Mouse (Mus musculus): ENCODE measurements around the gene Wipi1.
"Not testable (repeated sequence)": the region's sequence is repeated elsewhere in the genome, so short reads cannot be mapped to it uniquely, and the experiment has no call there.

Gene Wipi1

DNA sequence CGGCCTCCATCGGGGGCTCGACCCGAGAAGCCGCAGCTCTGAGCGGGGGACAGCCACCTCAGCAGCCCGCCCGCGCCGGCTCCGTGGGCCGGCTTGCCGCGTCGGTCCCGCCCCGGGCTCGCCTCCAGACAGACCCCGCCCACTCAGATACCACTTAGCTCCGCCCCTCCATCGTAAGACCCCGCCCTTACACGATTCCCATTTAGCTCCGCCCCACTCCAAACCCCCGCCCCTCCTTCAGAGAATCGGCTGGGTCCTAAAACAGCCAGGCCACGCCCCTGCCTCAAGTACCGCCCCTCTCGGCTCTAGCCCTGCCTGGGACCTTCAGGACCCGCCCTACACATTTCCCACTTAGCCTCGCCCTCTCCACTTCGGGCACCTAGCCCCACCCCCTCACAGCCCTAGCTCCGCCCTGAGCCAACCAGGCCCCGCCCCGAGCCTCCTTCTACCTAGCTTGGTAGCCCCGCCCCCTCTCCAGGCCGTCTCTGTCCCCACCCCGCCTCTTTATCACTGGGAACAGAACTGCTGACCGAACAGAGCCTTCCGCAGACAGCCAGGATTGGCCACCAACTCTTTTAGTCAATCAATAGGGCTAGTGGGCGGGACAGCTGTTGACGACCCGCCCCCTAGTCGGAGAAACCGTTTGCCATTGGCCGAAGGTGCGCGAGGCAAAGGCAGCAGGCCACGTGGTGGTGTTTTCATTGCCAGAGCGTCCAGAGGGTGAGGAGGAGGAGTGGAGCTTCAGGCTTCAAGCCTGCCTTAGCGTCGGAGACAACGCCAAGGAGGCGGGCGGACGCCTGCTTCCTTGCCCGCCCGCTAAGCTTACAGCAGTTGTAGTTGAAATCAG lies at the start of gene Wipi1:
Wipi1 (minus strand) TSS at position 665 of the 847 bp plus-strand sequence.
- peak; percentile 98 for DNase-seq

DNA sequence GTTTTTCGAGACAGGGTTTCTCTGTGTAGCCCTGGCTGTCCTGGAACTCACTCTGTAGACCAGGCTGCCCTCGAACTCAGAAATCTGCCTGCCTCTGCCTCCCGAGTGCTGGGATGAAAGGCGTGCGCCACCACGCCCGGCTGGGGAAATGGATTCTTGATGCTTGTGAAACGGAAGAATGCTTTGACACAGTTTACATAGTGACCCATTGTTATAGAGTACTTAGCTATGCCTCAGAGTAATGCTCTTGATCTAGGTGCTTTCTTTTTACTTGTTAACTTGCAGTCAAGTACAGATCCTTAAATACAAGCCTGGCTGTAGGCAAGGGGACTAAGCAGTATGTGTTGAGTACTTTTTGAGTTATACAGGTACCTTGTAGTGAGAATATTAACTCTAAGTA lies 48.8 kb upstream of the Wipi1 start:
- DNase-seq = not testable (repeated sequence)

DNA sequence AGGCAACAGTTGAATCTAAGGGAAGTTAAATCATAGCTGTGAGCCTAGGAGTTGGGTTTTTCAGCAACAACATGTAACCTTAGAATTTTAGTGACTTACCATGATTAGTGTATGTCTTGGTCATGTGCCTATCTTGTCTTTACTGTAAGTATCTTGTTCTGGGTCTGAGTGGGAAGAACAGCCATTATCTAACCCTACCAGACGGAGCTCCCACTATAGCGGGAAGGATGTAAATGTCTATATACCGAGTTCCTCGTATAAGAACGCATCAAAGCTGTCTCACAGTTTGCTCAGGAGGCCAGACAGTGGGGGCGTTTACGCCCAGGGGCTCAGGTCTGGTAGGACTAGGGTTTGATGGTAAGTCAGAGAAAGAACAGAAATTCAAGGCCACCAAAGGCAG lies 44.5 kb upstream of the Wipi1 start:
- no peak for DNase-seq

DNA sequence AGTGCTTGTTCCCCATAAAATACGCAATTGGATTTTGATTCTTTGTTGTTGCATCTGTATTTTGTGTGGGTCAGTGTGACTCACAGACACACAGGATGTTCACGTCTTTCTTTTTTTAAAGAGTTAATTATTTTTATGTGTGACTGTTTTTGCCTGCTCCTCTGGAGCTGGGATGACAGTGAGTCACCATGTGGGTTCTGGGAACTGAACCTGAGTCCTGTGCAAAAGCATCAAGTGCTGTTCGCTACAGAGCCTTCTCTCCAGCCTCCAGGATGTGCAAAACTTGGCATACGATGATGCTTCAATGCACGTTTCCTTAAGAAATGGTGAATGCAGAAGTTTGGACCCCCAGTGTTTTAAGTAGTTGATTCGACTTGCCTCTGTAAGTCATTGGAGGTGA lies 42.8 kb upstream of the Wipi1 start:
- DNase-seq = no peak

DNA sequence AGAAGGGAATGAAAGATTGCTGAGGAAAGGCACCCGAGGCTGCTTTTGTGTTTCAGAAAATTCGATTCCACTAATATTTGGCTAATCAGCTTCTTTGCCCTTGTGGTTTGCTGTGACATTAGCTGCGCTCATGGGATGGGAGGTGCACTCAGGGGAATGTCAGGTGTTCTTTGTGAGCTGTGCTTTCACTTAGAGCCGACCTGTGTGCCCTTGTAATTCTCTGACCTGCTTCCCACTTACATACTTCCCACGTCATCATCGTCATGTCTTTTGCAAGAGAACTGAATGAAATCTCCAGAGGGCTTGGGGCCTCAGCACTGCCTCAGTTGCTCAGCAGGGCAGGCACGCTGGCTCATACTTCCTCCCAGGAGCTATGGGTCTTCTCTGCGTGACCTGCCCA lies 41.4 kb upstream of the Wipi1 start:
- no peak for DNase-seq

DNA sequence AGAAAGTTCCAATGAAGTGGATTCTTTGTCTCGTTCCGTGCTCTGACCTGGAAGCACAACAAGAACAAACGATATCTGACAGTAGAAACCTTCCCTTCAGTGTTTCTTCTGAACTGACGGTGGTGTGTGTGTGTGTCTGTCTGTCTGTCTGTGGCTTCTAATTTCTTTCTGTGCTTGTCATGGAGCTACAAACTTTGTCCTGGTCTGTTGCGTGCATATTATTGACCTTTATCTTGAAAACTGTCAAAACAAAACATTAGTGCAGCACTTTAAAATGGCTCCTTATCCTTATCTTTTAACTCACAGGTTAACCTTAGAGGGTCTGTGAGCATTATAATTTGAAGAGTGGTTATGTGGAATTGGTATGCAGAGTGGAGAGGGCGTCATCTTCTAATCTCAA lies 40.7 kb upstream of the Wipi1 start:
- DNase-seq = no peak

DNA sequence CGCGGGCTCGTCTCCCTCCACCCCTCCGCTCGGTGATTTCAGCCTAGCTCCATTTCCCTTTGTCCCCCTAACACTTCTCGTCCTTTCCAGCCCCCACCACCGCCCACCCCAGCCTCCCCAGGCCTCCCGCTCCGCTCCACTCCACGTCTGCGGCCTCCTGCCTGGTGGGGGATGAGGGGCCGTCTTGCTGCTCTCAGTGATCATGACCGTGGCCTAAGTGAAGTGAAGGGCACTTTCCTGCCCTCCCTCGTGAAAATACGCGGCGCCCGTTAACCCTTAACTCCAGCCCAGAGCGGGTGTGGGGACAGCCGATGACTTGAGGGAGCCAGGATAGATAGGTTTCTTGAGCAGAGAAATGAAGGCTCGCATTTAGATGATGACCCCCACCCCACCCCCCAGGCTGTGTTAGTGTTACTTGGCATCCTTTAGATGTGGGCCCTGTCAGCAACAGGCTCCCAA lies 39.8 kb upstream of the Wipi1 start:
- DNase-seq = peak; percentile 37

DNA sequence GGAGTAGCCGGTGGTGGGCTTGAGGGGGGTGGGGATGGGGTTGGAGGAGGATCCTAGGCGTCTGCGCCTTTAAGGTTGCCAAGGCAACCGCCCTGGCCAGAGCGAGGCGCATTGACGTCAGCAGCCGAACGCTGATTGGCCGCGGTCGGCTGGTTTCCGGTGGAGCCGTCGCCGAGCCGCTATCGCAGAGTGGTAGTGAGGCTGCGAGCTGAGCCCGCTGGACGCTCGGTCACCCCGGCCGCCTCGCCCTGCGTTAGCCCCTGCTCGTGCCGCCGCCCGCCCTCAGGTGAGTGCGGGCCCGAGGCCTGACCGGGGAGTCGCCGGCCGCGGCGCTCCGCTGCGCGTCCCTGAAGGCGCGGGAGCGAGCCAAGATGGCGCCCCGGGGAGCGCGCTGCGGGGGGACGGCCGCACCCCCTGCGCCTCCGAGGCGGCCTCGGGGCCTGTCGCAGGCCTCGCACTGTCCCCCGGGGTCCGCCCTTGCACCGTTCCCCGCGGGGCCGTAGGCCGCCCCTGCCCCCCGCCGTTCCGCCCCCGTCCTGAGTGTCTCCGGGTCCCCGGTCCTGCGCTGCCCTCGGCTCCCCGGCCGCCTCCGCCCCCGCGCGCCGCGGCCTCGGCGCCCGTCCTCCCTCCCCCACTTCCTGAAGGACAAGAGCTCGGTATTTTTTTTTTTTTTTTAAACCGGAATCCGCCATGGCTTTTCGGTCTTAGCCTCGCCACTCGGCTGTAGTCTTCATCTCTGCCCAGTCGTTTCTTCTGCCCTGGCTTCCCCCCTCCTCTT lies 39.2 kb upstream of the Wipi1 start:
- DNase-seq = peak; percentile 92

DNA sequence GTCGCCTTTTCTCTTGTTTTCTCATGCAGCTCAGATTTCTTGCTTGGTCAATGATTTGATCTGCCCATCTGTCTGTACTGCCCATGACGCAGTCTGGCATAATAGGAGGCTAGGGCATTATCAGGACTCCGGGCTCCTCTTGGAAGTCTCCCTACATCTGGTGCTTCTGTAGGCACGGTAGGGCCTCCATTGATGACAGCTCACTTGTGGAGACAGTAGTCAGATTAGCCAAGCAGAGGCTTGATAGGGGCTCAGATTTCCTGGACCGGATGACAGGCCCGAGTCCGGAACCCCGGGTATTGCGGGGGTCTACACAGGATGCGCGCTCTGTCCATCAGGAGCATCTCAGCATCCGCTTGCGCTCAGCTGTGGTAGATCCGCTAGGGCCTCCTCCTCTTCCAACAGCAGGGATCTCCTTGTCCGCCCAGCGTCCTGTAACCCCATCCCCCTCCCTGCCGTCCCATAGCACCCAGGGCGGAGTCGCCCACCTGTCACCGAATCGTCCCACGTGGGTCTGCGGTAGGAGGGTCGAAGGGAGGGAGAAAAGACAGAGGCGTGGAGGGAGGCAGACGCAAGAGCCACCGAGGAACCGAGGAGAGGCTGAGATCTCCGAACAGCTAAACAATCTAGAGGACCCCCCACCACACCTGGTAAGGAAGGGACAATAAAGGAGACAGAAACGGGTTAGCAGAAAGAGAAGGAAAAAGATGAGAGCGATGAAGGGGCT lies 38.4 kb upstream of the Wipi1 start:
- DNase-seq = peak; percentile 90

DNA sequence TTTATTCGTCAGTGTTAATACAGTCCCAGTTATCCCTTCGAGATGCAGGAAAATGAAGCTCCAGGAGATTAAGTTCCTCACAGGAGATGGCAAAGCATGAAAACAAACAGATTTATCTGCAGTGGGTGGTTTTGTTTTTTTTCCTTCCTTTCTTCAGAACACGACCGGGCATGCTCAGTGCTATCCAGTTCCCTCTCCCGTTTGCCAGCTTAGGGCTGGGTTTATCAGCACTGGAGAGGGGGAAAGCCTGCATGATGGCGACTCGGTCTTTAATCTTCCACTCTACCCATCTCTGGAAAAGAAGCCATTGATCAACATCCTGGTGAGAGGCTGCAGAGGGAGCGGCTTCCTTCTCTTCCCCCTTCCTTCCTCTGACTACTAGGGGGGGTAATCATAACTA lies 37.4 kb upstream of the Wipi1 start, which contains the start of gene Prkar1a:
Prkar1a (plus strand) TSS at position 200 of the 400 bp plus-strand sequence.
- DNase-seq = peak; percentile 42

DNA sequence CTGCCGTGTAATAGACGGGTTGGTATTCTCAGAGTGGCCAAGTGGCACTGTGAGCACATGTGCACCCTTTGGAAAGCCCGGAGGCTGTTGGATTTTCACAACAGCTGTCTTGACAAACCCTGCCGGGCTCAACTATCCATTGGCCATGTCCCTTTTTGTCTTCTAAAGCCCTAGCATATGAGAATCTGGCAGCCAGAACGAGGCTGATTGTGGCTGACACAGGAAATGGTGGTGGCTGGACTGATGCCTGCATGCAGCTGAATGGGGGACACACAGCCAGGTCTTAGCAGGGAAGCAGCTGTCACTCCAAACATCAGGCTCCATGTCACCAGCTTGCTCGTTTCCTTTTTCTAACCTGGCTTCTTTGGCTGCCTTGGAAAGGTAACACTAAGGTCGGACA lies 36.7 kb upstream of the Wipi1 start:
- peak; percentile 30 for DNase-seq

DNA sequence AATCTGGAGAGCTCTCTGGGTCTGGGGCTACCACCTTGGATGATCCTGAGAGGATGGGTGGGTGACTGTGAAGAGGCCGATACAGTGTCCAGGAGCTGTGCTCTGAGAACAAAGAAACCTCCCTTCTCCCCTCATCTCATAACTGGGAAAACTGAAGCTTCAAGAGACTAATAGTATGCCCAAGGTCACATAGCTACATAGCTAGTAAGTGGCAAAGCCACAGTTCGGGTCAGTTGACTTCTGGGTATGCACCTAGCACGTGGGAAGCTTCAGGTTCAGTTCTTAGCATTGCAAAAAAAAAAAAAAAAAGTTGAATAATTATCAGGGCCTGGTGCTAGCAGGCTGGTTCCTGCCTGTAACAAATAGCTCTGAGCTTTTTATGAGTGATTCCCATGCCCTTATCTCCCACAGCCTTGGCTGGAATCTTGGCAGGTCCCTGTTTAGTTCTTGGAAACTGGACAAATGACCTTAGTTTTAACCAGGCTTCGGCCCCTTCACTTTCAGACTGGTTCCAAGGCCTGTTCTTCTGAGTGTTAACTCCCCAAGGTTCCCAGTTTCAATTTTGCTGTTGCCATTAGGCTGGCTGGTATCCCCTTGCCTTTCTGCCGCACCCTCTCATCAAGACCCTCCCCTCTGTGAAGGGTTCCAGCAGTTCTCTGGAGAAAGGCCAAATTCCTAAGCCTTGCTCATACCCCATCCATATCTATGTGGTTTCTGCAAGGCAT lies 29.9 kb upstream of the Wipi1 start:
- no peak for DNase-seq

DNA sequence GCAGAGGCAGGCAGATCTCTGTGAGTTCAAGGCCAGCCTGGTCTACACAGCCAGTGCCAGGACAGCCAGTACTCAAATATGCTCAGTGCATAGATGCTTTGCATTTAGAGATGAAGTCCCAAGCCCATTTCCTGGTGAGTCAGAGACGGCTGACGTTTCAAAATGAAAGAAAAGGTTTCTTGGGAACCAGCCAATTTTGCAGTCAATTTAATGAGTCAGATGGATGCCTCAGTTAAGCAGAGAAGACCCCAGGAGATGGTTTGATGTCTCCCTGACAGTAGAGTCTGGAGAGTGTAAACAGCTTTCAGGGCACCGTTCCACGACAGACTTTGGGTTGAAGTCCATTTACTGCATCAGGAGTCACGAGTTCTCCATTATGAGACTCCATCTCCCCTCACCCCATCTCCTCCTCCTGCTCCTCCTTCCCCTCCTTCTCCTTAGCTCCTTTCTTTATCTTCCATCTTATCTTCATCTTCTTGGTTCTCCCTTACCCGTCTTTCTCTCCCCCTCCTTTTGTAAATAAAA lies 24.2 kb upstream of the Wipi1 start:
- no peak for DNase-seq

DNA sequence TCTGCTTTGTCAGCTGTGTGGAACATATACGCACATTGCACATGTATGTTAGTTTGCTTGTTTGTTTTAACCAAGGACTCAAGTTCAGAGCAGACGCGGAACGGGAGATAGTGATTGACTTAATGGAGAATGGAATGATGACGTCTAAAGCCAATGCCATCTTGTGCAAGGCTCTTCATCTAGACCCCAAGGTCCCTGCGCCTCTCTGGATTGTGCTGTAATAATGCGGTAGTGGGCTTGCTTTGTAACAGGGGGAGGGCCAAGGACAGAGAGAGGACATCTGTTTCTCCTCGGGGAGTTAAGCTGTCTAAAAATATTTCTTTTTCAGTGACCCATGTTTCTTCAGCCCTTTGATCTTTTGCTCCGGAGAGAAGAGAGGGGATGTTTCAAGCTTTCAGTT lies 23.2 kb upstream of the Wipi1 start:
- DNase-seq = no peak

DNA sequence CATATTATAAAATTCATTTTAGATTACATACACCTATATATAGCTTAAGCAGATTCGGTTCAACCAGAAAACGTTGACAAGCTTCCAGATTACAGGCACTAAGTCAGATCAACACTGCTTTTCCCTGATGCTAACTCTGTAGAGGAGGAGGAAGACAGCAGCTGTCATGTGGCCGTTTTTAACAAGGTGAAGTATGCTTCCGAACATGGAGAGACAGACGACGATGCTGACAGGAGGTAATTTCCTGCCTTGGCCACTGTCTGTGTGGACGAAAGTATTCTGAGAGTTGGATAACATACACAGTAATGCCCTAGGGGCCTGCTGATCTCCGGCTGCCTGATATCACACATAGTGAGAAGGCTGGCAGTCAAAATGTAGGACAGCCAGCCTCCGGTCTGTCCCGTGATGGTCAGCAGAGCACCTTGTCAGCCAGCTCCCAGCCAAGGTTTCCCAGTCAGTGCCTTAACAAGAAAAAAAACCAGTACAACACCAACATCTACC lies 17.3 kb upstream of the Wipi1 start:
- peak; percentile 30 for DNase-seq

DNA sequence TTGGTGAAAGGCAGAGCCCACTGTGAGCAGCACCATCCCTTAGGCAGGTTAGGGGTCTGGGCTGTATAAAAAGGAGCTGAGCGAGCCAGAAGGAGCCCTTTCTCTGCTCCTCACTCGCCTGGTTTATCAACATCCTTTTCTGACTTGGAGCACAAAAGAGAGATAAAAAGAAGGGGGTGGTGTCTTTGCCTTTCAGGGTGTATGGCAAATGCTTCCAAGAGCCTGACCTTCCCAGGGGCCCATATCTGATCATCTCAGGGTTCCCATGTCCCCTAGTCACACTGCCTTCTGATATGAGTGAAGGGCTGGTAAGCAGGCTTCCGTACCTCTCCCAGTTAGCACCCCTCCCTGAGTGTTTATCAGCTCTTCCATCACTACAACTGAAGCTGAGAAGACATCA lies 16.3 kb upstream of the Wipi1 start:
- no peak for DNase-seq

DNA sequence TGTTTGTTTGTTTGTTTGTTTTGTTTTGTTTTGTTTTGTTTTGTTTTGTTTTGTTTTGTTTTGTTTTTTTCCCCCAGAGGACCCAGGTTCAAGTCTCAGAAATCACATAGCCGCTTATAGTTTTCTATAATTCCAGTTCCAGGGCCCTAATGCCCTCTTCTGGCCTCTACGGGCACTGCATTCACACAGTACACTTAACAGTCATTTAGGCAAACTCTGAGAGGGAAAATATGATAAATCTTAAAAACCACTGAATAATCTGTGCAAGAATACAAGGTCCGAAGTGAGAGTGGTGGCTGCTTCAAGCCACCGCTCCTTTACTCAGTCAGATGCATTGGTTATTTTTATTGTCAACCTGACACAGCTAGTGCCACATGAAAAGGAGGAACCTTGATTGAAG lies 15.9 kb upstream of the Wipi1 start:
- no peak for DNase-seq

DNA sequence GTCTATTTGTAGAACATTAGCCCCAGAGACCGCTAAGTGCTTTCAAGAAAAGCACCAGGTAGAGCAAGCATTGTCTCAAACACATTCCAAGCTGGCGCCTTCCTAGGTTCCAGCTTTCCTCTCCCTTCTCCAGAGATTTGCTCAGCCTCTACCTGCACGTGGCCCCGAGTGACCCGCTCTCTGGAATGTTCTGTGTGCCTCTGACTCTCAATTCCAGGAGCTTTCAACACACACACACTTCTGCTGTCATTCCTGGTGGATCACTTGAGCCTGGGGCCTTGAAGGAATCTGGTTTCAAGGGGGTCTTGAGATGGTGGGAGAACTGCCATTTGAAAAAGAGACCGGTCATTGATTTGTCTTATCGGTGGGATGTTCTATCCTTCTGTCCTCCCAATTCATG lies 11.5 kb upstream of the Wipi1 start:
- no peak for DNase-seq

DNA sequence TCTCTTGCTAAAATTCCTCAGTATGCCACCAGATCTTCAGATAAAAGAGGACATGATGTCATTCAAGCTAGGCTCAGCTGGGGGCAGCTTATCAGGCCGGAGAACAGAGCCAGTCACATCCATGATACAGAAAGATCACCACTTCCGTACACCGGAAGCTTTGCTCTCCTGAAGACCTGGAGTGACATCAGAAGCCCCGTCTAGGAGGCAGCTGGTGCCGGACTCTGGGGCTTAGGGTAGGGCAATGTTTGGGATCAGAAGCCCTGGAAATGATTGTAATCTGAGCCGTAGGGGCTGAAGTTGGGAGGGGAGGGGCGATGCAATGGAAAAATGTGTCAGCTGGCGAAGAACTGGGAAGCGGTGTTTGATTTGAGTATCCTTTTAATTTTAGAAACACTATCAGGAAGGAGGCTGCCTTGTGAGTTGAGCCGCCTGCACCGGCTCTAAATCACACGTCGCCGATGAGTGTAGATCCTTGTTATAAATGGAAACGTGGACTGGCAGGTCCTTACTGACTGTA lies 10.8 kb upstream of the Wipi1 start:
- no peak for DNase-seq

DNA sequence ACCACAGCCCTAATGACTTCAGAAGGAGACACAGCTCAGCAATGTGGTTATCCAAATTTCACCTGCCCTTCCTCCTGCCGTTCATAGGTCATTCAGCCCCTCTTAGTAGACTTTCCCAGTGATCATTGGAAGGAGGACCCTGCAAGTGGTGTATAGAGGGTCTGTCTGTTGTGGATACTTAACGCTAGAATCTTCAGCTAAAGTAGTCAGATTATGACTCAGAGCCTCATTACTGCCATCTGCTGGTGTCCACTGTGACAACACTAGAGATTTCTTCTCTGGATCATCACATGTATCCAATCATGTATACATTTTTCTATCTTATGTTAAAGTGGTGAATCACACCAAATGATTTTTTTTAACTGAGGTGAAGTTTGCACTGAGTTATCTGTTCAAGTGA lies 9.4 kb upstream of the Wipi1 start:
- peak; percentile 42 for DNase-seq

DNA sequence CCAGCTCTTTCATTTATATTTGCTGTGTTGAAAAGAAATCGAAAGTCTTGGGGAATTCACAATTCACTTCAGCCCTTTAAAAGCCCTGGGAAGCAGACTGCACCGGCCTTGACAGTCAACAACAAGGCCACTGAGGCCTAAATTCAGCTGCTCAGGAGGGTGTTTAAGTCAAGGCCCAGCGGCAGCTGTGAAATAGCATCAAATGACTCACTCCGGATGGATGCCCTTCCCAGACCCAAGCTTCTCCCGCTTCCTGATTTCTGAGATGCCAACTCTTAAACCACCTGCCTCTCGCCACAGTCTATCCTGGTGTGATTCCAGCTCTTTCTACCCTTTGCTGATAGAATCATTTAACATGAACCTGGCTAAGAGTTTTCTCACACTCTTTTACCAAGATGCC lies 8.6 kb upstream of the Wipi1 start:
- no peak for DNase-seq

DNA sequence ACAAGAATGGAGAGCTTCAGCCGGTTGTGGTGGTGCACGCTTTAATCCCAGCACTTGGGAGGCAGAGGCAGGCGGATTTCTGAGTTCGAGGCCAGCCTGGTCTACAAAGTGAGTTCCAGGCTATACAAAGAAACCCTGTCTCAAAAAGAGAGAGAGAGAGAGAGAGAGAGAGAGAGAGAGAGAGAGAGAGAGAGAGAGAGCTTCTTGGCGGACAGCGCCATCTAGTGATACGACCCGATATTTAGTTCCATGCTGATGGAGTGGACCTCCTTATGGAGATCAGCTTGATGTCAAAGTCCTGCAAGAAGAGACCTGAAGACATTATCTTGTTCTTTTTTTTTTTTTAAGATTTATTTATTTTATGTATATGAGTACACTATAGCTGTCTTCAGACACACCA lies 7.3 kb upstream of the Wipi1 start:
- DNase-seq = peak; percentile 40
